Mouse (Mus musculus) heart, embryonic 16.5 days (tissue): ENCODE measurements around the gene Srp9. TPM values are rescaled to one million over a fixed set of nuclear protein-coding genes. Genes with fewer than 3 reads are reported as not detected.
A peak's percentile ranks its signal among the peaks of the same experiment; 100 is the strongest.
"Not testable (repeated sequence)": the region's sequence is repeated elsewhere in the genome, so short reads cannot be mapped to it uniquely, and the experiment has no call there.

ENCODE experiments used
- ATAC-seq: fragments of 200-750 bp; cut with Nextera tagmentation; replicated peaks from 2 replicates; pipeline ENCODE4 v1.8.0; 2017; ENCODE audit warnings: moderate number of reproducible peaks; ENCODE audit not compliant: insufficient read depth, low FRiP score; ENCODE audit errors: extremely low read depth
- H3K27ac ChIP-seq: fragments of 300-500 bp; sonication (generic); 2 replicates; pipeline ENCODE4 v1.5.1; 2014; ENCODE audit warnings: mild to moderate bottlenecking, low read length, control low read depth, moderate library complexity
- H3K27me3 ChIP-seq: fragments of 300-500 bp; sonication (generic); 2 replicates; pipeline ENCODE4 v1.6.1; 2014; ENCODE audit warnings: low read length, mixed read lengths; ENCODE audit not compliant: control insufficient read depth, insufficient read depth
- H3K36me3 ChIP-seq: fragments of 300-500 bp; sonication (generic); 2 replicates; pipeline ENCODE4 v1.6.1; 2014; ENCODE audit not compliant: control insufficient read depth, insufficient read depth
- H3K4me1 ChIP-seq: fragments of 300-500 bp; sonication (generic); 2 replicates; pipeline ENCODE4 v1.6.1; 2014; ENCODE audit warnings: low read length, mixed read lengths; ENCODE audit not compliant: control insufficient read depth, insufficient read depth
- H3K4me2 ChIP-seq: fragments of 300-500 bp; sonication (generic); 2 replicates; pipeline ENCODE4 v1.6.1; 2014; ENCODE audit warnings: low read depth, mild to moderate bottlenecking, control low read depth, low read length
- H3K4me3 ChIP-seq: fragments of 300-500 bp; sonication (generic); 2 replicates; pipeline ENCODE4 v1.5.1; 2014; ENCODE audit warnings: mild to moderate bottlenecking, control low read depth, low read length
- H3K9ac ChIP-seq: fragments of 300-500 bp; sonication (generic); 2 replicates; pipeline ENCODE4 v1.6.1; 2014; ENCODE audit warnings: low read length, control low read depth
- H3K9me3 ChIP-seq: fragments of 300-500 bp; sonication (generic); replicated peaks from 2 replicates; pipeline ENCODE4 v1.6.1; 2016; ENCODE audit warnings: low read length; ENCODE audit not compliant: control insufficient read depth
- WGBS: fragments of 180-500 bp; shearing (Covaris S2); extraction: QIAGEN DNeasy Blood & Tissue Kit; methylation state at CpG from one replicate; pipeline ENCODE4 v1.1.7; 2014; 5-methylcytosine and 5-hydroxymethylcytosine counted together
- polyA plus RNA-seq: library from polyadenylated mRNA; unstranded; fragments of >200 nt; fragmentation: Nextera tagmentation; extraction: Ambion mirVana; gene quantifications from 2 replicates; pipeline ENCODE4 v1.2.1, GENCODE M21; 2015

The Srp9 gene
- polyA plus RNA-seq, 1 experiment from 2014 or later = 111 TPM

- Histone ChIP-seq H3K9ac (no peak overlapping the region), H3K9me3 (no peaks in the 10 kb centered on the region), H3K4me2 (peak overlapping the region; percentile 31), H3K36me3 (no peaks in the 10 kb centered on the region), H3K4me1 (peaks cover 8% of the 10 kb centered on the region), H3K4me3 (no peak overlapping the region), H3K27me3 (no peaks in the 10 kb centered on the region), H3K27ac (peak overlapping the region; percentile 85)
- ATAC-seq = peak; percentile 88
- WGBS = 21% methylated on average over 7 of the region's 7 CpGs
Observed at GRCm38 (mm10) chr1:182148864-182149514, 24.5 kb downstream of the Srp9 start.

- H3K9ac ChIP-seq = no peak overlapping the region
- no peak overlapping the region for H3K27ac ChIP-seq
- no peak overlapping the region for H3K4me2 ChIP-seq
- no peak for ATAC-seq
- no peaks in the 10 kb centered on the region for H3K36me3 ChIP-seq
- H3K9me3 ChIP-seq = no peaks in the 10 kb centered on the region
- H3K27me3 ChIP-seq = no peaks in the 10 kb centered on the region
- H3K4me1 ChIP-seq = peaks cover 8% of the 10 kb centered on the region
- H3K4me3 ChIP-seq = no peak overlapping the region
- WGBS = 91% methylated on average over 2 of the region's 2 CpGs
Observed at GRCm38 (mm10) chr1:182149966-182150365, 25.4 kb downstream of the Srp9 start.

- Histone ChIP-seq H3K27ac (no peak overlapping the region), H3K4me2 (no peak overlapping the region), H3K9me3 (no peaks in the 10 kb centered on the region), H3K36me3 (no peaks in the 10 kb centered on the region), H3K27me3 (no peaks in the 10 kb centered on the region), H3K4me1 (no peaks in the 10 kb centered on the region), H3K9ac (no peak overlapping the region), H3K4me3 (no peak overlapping the region)
- no peak for ATAC-seq
- whole genome bisulfite sequencing = 61% methylated on average over 4 of the region's 4 CpGs
Observed at GRCm38 (mm10) chr1:182157734-182158133, 33.2 kb downstream of the Srp9 start.

- Histone ChIP-seq H3K36me3 (no peaks in the 10 kb centered on the region), H3K4me3 (no peak overlapping the region), H3K9me3 (no peaks in the 10 kb centered on the region), H3K9ac (no peak overlapping the region), H3K4me2 (no peak overlapping the region), H3K4me1 (no peaks in the 10 kb centered on the region), H3K27ac (no peak overlapping the region), H3K27me3 (no peaks in the 10 kb centered on the region)
- 71% methylated on average over 3 of the region's 3 CpGs for WGBS
- ATAC-seq = no peak
Observed at GRCm38 (mm10) chr1:182159575-182159974, 35.0 kb downstream of the Srp9 start.

GRCm38 (mm10) chr1:182162951-182163350 lies 38.4 kb downstream of the Srp9 start:
- ATAC-seq = no peak
- 41% methylated on average over 5 of the region's 5 CpGs for WGBS
- Histone ChIP-seq H3K9ac (no peak overlapping the region), H3K27me3 (no peaks in the 10 kb centered on the region), H3K4me1 (no peaks in the 10 kb centered on the region), H3K4me3 (no peak overlapping the region), H3K4me2 (no peak overlapping the region), H3K36me3 (no peaks in the 10 kb centered on the region), H3K9me3 (no peaks in the 10 kb centered on the region), H3K27ac (no peak overlapping the region)

GRCm38 (mm10) chr1:182164386-182164785 lies 39.8 kb downstream of the Srp9 start, which contains the start of gene Vmn1r1:
Gene Vmn1r1, minus strand, starts transcription at chr1:182164486.
- Histone ChIP-seq H3K9ac (no peak within 1 kb of the TSS), H3K36me3 (no peaks in the 10 kb centered on the region), H3K27ac (no peak within 1 kb of the TSS), H3K9me3 (no peaks in the 10 kb centered on the region), H3K27me3 (no peaks in the 10 kb centered on the region), H3K4me1 (no peaks in the 10 kb centered on the region), H3K4me3 (no peak within 1 kb of the TSS), H3K4me2 (no peak within 1 kb of the TSS)
- WGBS = 79% methylated on average over 7 of the region's 7 CpGs
- no peak for ATAC-seq

- not testable (repeated sequence) for H3K27ac ChIP-seq, H3K36me3 ChIP-seq, H3K9me3 ChIP-seq, H3K4me3 ChIP-seq, H3K9ac ChIP-seq, H3K27me3 ChIP-seq, H3K4me1 ChIP-seq, ATAC-seq, H3K4me2 ChIP-seq
- 84% methylated on average over 6 of the region's 6 CpGs for WGBS
Observed at GRCm38 (mm10) chr1:182170206-182170605, 45.7 kb downstream of the Srp9 start.

- 91% methylated on average over 19 of the region's 19 CpGs for WGBS
- not testable (repeated sequence) for H3K4me1 ChIP-seq, H3K27me3 ChIP-seq, H3K27ac ChIP-seq, H3K9me3 ChIP-seq, H3K4me2 ChIP-seq, H3K4me3 ChIP-seq, H3K36me3 ChIP-seq, H3K9ac ChIP-seq, ATAC-seq
Observed at GRCm38 (mm10) chr1:182176985-182177384, 52.4 kb downstream of the Srp9 start.

- no peak for ATAC-seq
- Histone ChIP-seq H3K4me2 (no peak overlapping the region), H3K27ac (no peak overlapping the region), H3K4me1 (no peaks in the 10 kb centered on the region), H3K4me3 (no peak overlapping the region), H3K9me3 (no peaks in the 10 kb centered on the region), H3K9ac (no peak overlapping the region), H3K36me3 (no peaks in the 10 kb centered on the region), H3K27me3 (no peaks in the 10 kb centered on the region)
- 67% methylated on average over 5 of the region's 5 CpGs for WGBS
Observed at GRCm38 (mm10) chr1:182181456-182182305, 57.1 kb downstream of the Srp9 start.
